Mouse (Mus musculus): Measurements from ENCODE around the gene Gm3417.
A peak's percentile ranks its signal among the peaks of the same experiment; 100 is the strongest.
"Not testable (repeated sequence)": the region's sequence is repeated elsewhere in the genome, so short reads cannot be mapped to it uniquely, and the experiment has no call there.

Gm3417 gene

GRCm38 (mm10) chr17:14958686-14959327, 19.8 kb downstream of the Gm3417 start:
- DNase-seq (ENCODE audit: low spot score in 2 of 2): no peak

DNA sequence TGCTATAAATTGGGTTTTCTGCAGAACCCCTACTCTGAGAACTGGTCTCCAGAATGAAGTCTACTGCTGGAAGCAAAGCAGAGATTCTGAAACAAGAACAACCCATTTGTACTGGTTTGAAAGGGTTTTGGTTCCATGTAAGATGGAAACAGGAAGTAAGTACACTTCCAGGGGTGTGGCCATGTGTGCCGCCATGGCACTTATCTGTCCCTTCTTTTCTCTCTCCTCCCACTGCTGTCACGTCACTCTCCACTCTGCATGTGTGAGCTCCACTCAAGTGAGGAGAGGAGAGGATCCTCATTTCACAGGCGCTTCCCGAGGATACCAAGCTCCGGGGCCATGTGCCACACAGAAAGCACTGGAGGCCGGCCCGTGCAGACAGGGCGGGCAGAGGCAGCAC, 25.1 kb downstream of the Gm3417 start:
- DNase-seq (ENCODE audit: low spot score in 2 of 2): no peak

DNA sequence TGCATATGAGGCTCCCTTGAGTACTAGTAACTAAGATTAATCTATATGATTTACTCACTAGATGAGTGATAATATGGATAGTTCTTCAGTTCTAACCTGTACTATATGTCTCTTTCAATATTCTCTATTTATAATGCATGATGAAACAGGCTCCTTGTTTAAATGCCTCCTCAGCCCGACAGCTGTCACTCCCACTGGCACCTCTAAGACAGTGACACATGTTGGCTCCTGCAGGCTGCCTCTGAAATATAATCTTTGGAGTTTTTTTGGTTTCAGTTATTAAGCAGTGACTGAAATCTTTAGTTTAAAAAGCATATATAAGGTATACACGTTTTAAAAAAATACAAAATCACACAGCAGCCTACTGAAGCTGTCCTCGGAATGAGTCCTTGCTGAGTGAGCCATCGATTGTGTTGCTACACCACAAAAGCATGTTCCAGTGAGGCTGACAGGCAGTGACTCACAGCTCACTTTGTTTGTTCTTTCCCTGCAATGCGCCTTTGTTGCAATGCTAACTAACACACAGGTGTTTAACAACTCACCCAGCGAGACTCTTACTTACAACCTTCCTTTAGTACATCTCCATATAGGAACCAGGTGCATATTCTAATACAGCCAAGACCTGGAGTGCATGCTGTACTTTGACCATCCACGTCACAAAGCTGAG, 29.3 kb downstream of the Gm3417 start:
- no peak for DNase-seq (ENCODE audit: low spot score in 2 of 2)

DNA sequence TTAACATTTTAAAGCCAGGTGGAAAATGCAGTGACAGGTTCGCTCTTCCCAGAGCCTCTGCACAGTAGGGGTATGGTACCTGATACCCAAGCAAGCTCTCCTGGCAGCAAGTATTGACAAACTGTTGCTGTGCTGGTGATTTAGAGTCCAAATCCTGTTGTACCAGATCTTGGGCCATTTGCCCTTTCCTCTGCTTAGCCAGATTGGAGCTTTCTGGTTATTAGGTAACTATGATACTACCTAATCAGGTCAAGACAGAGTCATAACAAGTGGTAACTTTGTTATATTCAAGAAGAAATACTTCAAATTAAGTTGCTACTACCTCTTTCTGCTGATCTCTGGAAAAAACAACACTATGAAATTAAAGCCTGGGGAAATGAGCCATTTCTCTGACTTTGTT, 34.0 kb downstream of the Gm3417 start:
- DNase-seq (ENCODE audit: low spot score in 2 of 2): no peak

- no peak for DNase-seq (ENCODE audit: low spot score in 2 of 2)
Observed at GRCm38 (mm10) chr17:14943729-14944059, 34.9 kb downstream of the Gm3417 start.

DNA sequence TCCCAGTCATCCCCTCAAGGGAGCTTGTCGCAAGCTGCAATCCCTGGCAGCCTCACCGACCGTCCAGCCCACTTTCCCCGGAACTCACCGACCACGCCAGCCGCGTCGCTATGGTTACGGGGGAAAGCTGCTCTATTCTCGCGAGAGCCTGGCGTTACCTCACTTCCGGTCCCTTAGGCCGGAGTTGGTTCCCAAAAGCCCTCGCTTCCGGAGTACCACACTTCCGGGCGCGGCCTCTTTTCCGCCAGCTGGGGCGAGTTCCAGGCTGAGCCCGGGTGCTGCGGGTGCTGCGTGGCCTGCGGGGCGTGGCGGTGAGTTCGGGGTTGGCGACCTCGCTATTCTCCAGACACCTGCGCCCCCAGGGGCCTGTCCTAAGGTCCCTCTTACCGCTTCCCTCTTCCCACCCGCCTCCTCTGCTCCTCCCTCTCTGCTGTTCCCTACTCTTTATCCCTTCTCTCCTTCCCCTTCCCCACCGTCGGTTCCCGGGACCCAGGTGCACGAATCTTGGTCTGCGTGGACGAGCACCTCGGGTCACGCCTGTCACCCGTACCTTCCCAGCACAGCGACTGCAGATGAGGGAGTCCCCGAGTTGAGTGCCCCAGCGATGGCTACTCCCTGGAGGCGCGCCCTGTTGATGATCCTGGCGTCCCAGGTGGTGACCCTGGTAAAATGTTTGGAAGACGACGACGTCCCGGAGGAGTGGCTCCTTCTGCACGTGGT, 35.4 kb downstream of the Gm3417 start, which contains the start of the genes Wdr27 and 1600012H06Rik:
Gene Wdr27, minus strand, starts transcription at position 150 of the 720 bp plus-strand sequence.
Gene 1600012H06Rik, plus strand, starts transcription at position 176 of the 720 bp plus-strand sequence.
- DNase-seq (ENCODE audit: low spot score in 2 of 2): peak; percentile 94 to 98

- DNase-seq (ENCODE audit: low spot score in 2 of 2): not testable (repeated sequence)
Observed at GRCm38 (mm10) chr17:14942181-14942580, 36.4 kb downstream of the Gm3417 start.

DNA sequence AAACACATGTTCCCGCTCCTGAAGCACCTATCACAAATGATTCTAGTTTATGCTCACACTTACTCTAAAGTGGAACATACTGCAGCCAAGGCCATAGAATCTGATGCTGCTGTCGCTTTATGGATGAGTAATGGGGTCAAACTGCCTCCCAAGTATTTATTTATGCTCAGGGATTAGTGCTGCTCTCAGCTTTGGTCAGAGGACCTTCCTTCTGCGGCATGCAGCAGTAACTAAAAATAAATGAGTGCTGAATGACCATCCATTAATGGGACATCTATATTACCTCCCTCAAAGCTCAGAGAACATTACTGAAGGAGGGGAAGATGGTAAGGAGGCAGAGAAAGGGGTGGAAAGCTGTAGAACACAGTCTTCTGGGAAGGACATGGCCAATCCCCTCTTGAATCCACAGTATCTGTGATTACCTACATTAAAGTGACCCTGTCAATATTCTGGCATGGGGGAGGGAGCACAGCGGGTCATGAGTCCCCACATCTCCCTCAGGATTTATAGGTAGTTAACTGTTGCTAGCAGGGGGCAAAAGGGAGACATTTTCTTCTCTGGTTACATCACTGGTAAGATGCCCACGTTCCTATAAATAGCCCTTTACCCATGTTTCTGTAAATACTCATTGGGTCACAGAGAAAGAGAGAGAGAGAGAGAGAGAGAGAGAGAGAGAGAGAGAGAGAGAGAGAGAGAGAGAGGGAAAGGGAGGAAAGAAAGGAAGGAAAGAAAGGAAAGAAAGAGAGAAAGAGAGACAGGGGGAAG, 42.6 kb downstream of the Gm3417 start:
- DNase-seq (ENCODE audit: low spot score in 2 of 2): no peak

GRCm38 (mm10) chr17:14935280-14935679, 43.3 kb downstream of the Gm3417 start:
- not testable (repeated sequence) for DNase-seq (ENCODE audit: low spot score in 2 of 2)

DNA sequence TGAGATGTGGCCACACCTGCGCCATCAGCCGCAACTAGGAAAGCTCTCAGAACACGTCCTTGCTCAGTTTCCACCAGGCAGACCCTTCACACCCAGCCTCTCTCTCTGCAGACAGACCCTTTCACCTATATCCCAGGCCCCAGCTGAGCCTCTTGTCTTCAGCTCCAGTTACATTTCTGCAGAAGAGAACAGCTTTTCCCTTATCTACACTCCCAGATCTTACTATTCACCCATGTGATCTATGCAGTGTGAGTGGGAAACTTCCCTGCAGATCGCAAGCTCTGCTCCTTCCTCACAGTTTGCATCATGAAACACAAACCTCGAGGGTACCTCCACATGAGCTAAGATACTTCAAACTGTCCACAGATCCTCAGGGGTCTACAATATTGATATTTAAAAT, 47.1 kb downstream of the Gm3417 start:
- DNase-seq (ENCODE audit: low spot score in 2 of 2): no peak

DNA sequence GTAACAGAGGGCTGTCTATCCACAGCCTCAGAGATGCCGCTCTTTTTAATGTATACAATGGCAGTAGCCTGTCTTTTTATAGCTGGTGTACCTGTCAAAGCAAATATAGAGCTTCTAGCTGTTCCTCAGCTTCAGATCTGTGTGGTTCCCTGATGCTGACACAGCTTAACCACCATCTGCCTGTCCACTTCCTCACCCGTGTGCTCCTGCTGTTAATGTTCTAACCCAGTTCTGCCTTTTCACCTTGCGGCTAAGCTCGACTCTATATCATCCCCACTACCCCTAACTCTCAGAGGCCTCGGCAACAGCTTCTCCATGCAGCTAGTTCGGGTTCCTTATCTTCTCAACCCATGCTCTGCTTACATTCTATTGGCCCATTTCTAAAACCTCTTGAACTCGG, 47.9 kb downstream of the Gm3417 start:
- no peak for DNase-seq (ENCODE audit: low spot score in 2 of 2)

- DNase-seq (ENCODE audit: low spot score in 2 of 2): no peak
Observed at GRCm38 (mm10) chr17:14928631-14929030, 50.0 kb downstream of the Gm3417 start.

GRCm38 (mm10) chr17:14927644-14928218, 50.9 kb downstream of the Gm3417 start:
- no peak for DNase-seq (ENCODE audit: low spot score in 2 of 2)

DNA sequence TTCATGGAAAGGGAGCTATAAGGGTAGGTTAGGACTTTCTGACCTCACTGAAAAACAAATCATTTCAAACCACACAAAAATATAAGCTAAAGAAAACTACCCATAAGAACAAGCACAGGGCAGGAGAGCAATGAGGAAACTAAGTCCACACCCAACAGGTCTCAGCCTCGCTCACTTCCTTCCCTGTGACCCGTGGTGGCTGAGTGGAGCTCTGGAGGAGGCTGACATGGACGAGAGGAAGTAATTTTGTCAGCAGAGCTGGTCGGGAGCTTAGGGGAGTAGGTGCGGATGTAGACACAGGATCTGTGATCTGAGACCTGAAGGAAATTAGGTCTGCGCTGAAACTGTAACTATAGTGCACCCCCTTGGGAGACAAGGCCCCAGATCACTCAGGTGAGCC, 57.0 kb downstream of the Gm3417 start:
- DNase-seq (ENCODE audit: low spot score in 2 of 2): no peak

DNA sequence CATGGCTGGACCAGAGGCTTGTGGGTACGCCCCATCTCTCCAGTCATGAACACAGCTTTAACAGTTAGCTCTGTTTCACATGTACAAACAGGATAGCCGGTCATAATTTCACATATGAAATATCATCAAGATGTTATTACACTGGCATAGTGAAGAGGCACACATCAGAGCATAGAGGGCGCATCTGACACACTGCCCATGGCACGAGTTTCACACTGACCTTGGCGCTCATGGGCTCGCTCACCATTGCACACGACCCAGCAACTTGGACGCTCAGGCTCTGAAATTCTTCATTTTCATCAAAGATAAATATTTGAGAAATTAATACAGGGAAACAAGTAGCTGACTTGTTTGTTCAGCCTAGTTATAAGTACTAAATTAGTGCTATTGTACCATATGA, 60.7 kb downstream of the Gm3417 start:
- DNase-seq (ENCODE audit: low spot score in 2 of 2): no peak

GRCm38 (mm10) chr17:14914401-14914800, 64.2 kb downstream of the Gm3417 start:
- no peak for DNase-seq (ENCODE audit: low spot score in 2 of 2)

All from left cerebral cortex, adult 9 months (tissue).